Mouse (Mus musculus) liver, postnatal 0 days (tissue): Measurements from ENCODE around the gene Mcu.

ENCODE experiments used
- CTCF ChIP-seq: sonication (generic); IDR thresholded peaks from 2 replicates; pipeline ENCODE4 v1.5.1; 2016; ENCODE audit warnings: antibody characterized with exemption, low read depth
- EP300 ChIP-seq: IDR thresholded peaks from 2 replicates; pipeline ENCODE4 v1.6.1; 2016; ENCODE audit warnings: antibody characterized with exemption, low read depth, mild to moderate bottlenecking

GRCm38 (mm10) chr10:59402899-59403792 is 213.3 kb downstream of the Mcu start, which contains the start of gene Pla2g12b:
- TF ChIP-seq CTCF (no peak), EP300 (no peak)
